Mouse (Mus musculus): ENCODE results near the gene Klk1b24.
"Not testable (repeated sequence)": the region's sequence is repeated elsewhere in the genome, so short reads cannot be mapped to it uniquely, and the experiment has no call there.

Klk1b24 gene

DNA sequence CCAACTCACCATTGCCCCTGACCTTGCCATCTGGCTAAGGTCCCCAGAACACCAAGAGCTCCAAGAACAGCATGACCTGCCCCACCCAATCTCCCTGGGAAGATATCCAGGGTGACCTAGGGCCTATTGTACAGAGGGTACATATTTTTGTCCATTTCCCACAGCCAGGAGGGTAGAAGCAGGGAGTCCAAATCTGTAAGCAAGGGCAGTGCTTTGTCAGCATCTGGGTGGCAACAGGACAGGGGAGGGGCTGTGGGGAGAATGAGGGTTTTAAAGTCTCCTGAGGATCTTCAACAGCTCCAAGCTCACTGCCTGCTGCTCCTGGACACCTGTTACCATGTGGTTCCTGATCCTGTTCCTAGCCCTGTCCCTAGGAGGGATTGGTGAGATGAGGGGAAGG, at the start of gene Klk1b24:
Klk1b24 (plus strand) TSS at position 301 of the 400 bp plus-strand sequence.
- DNase-seq (ENCODE audit: extremely low read depth, insufficient read length, low spot score): not testable (repeated sequence)

DNA sequence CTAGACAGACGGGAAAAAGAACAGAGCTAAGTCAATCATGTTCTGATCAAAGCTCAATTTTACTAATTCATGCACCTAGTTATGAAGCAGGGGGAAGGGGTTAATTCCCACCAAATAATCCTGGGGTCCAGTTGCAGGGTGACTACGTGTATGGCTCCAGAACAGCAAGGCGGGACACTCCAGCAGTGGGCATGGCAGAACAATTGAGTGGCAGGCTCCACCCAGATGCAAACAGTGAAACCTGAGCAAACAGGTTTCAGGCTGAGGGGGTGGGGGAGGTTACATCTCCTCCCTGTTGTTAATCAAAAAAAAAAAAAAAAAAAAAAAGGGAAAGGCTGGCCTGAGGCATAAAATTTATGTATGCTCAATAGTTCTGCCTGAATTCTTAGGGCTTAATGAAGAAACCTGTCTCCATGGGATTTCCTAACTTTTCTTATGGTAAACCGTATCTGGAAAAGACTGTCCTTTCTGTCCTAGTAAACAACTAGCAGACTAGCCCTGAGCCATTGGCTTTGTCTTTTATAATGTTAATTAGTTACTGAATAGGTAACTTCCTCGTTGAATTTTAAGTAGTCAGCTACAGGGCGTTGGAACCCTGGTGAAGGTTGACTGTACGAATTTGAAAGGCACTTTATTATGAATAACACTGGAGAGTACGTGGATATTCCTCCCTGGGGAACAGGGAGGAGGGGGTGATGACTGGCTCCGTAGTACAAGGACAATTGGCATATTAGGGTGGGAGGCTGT, 8.6 kb upstream of the Klk1b24 start:
- DNase-seq (ENCODE audit: extremely low read depth, insufficient read length, low spot score): no peak

DNA sequence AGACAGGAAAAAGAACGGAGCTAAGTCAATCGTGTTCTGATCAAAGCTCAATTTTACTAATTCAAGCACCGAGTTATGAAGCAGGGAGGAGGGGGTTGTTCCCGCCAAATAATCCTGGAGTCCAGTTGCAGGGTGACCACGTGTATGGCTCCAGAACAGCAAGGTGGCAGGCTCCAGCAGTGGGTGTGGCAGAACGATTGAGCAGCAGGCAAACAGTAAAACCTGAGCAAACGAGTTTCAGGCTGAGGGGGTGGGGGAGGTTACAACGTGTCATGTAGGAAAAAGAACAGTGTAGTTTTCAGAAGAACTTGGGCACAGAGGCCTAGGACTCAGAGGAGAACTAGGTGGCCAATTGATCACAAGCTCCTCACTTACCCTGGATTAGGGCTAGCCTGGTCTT, 1.5 kb upstream of the Klk1b24 start:
- not testable (repeated sequence) for DNase-seq (ENCODE audit: extremely low read depth, insufficient read length, low spot score)

DNA sequence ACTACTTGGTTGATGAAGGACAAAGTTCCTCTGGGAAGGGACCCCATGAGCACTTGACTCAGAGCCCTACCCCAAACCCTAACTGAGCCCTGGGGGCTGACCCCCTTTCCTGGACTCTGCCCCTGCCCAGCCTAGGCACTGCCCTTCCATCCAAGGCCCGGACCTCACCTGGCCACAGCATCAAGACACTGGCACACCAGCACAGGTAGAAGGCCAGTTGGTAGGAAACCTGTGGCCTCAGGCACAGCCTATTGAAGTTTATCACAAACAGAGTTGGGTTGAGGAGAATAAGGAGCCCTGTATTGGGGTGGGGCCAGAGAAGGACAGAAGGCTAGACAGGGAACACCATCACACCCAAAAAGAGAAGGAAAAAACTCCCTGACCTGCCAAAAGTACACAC, 5.4 kb downstream of the Klk1b24 start:
- DNase-seq (ENCODE audit: extremely low read depth, insufficient read length, low spot score): not testable (repeated sequence)

DNA sequence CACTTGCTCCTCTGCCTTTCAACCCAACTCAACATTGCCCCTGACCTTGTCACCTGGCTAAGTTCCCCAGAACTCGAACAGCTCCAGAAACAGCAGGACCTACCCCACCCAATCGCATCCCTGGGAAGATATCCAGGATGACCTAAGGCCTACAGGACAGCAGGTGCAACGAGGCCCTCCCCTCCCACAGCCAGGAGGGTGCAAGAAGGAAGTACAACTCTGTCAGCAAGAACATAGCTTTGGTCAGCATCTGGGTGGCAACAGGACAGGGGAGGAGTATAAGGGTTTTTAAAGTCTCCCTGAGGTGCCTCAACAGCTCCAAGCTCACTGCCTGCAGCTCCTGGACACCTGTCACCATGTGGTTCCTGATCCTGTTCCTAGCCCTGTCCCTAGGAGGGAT, 9.9 kb downstream of the Klk1b24 start, which contains the start of gene Klk1b3:
Klk1b3 (plus strand) TSS at position 301 of the 400 bp plus-strand sequence.
- DNase-seq (ENCODE audit: extremely low read depth, insufficient read length, low spot score): no peak

DNA sequence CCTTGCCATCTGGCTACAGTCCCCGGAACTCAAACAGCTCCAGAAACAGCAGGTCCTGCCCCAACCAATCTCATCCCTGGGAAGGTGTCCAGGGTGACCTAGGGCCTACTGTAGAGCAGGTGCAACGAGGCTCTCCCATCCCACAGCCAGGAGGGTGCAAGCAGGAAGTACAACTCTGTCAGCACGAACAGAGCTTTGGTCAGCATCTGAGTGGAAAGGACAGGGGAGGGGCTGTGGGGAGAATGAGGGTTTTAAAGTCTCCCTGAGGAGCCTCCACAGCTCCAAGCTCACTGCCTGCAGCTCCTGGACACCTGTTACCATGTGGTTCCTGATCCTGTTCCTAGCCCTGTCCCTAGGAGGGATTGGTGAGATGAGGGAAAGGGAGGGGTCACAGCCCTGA, 19.1 kb downstream of the Klk1b24 start, which contains the start of gene Klk1b4:
Klk1b4 (plus strand) TSS at position 301 of the 400 bp plus-strand sequence.
- DNase-seq (ENCODE audit: extremely low read depth, insufficient read length, low spot score): not testable (repeated sequence)

DNA sequence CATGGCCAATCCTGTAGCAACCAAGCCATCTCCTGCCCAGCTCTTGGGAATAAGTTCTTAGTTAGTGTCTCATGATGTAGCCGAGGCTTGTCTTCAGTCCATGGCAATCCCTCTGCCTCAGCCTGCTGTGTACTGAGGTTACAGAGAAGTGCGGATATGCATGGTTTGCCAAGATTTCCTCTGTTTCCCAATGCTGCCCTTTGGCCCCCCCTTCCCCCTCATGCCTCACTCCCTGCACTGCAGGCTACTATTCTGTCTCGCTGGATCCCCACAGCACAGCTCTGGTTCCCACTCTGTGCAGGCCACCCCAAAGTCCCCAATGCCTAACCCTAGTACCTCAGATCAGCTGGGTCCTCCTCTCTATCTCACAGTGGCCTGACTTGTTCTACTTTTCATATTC, 20.3 kb downstream of the Klk1b24 start:
- DNase-seq (ENCODE audit: extremely low read depth, insufficient read length, low spot score): no peak

DNA sequence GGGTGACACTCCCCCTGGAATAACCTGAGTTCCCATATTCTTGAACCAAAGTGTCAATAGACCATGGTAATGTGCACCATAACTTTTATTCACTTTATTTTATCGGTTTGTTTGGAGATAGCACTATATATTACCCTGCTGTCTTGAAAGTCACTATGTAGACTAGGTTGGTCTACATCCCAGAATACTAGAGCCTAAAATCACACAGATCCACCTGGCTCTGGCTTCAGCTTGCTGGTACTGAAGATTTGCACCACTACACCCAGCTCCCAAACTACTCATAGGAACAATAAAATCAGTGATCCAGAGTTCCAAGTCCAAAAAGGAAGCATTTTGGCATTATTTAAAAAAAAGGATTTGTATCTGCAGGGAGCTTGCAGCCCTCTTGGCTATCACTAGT, 27.6 kb downstream of the Klk1b24 start, which contains the start of gene Klk1b5:
Klk1b5 (plus strand) TSS at position 301 of the 400 bp plus-strand sequence.
- no peak for DNase-seq (ENCODE audit: extremely low read depth, insufficient read length, low spot score)

DNA sequence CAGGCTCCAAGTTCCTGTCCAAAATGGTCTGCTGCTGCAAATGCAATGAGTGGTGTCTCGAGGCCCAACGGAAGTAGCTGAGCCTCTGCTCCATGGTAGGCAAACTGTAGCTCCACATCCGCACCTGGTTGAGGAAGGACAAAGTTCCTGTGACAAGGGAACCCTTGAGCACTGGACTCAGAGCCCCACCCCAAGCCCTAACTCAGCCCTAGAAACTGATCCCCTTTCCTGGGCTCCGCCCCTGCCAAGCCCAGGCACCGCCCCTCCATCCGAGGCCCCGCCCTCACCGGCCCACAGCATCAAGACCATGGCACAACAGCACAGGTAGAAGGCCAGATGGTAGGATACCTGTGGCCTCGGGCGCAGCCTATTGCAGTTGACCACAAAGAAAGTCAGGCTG, 33.6 kb downstream of the Klk1b24 start:
- not testable (repeated sequence) for DNase-seq (ENCODE audit: extremely low read depth, insufficient read length, low spot score)

DNA sequence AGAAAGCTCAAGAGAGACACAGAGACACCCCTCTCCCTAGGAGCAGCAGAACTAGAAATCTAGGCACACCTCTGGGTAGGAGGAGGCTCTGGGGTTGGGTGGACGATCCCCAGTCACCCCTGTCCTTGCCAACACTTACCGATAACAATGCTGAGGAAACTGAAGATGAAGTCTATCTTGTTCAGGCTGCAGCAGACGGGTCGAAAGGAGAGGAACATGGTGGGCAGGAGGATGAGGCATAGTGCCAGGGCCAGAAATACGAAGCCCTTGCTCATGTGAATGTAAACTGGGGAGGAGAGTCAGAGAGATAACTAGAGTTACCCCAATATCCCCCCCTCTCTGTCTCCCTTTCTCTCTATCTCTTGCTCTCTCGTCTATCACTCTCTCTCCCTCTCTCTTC, 34.3 kb downstream of the Klk1b24 start:
- not testable (repeated sequence) for DNase-seq (ENCODE audit: extremely low read depth, insufficient read length, low spot score)

DNA sequence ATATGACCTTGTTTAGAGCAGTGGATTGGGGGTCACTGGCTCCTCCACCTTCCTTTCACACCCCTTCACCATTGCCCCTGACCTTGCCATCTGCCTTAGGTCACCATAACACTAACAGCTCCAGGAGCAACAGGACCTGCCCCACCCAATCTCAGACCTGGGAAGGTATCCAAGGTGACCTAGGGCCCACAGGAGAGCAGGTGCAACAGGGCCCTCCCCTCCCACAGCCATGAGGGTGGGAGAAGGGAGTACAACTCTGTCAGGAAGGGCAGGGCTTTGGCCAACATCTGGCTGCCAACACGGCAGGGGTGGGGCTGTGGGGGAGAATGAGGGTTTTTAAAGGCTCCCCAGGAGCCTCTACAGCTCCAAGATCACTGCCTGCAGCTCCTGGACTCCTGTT, 37.0 kb downstream of the Klk1b24 start, which contains the start of gene Klk1:
Klk1 (plus strand) TSS at position 285 of the 400 bp plus-strand sequence.
- no peak for DNase-seq (ENCODE audit: extremely low read depth, insufficient read length, low spot score)

DNA sequence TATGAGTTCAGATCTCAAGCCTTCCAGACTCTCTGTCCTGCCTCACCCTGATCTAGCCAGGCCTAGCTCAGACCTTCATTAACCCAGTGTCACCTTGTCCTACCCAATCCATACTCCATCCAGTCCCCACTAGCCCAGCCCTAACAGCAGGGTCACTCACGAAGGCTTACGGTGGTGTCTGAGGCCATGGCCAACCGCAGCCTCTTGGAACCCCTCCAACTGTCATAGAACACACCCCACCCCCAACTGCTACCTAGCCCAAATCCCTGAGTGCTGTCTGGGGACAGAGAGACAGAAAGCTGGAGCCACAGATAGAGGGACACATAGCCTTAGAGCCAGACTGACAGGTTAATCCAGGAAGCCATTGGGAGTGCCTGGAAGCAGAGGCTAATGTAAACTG, 47.9 kb downstream of the Klk1b24 start, which contains the start of gene Gm36864:
Gm36864 (plus strand) TSS at position 269 of the 400 bp plus-strand sequence.
- no peak for DNase-seq (ENCODE audit: extremely low read depth, insufficient read length, low spot score)

DNA sequence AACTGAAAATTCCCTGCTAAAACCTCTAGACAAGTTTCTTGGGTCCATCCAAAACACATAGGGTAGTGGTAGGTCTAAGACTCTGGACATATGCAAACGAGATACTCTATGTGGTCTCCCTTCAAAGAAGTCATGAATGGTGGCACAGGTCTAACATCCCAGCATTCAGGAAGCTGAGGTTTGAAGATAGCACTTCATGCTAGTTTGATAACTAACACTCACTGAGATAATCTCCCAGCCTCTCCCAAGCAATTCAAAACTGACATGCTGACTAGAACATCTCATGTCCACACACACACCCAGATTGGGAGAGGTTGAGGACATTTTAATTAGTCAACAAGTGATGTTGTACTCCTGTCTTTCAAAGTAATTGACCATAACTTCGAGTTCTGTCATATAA, 51.9 kb downstream of the Klk1b24 start:
- DNase-seq (ENCODE audit: extremely low read depth, insufficient read length, low spot score): no peak

DNA sequence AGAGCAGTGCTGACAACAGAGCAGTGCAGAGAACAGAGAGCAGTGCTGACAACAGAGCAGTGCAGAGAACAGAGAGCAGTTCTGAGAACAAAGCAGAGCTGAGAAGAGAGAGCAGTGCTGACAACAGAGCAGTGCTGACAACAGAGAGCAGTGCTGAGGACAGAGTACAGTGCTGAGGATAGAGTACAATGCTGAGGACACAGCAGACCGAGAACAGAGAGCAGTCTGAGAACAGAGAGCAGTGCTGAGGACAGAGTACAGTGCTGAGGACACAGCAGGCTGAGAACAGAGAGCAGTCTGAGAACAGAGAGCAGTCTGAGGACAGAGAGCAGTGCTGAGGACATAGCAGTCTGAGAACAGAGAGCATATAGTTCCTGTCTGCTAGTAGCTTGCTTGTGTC, 52.7 kb downstream of the Klk1b24 start:
- DNase-seq (ENCODE audit: extremely low read depth, insufficient read length, low spot score): no peak

DNA sequence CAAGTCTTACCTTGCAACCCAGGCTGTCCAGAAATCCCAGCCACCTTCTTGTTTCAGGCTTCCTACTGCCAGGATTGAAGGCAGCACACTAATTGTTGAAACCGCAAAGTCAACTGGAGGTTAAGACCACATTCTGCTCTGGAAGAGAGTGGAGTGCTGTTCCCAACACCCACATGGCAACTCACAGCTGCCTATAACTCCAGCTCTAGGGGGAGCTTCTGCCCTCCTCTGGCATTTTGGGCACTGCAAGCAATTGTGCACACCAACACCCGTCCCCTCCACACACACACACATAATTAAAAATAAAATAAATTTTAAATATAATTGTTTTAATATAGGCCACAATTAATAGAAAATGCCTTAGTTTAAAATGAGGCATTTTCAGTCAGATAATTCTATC, 53.1 kb downstream of the Klk1b24 start:
- DNase-seq (ENCODE audit: extremely low read depth, insufficient read length, low spot score): no peak

Data from 3134 (cell line).